Mouse (Mus musculus) Patski (cell line): Measurements from ENCODE around the gene Hist3h2ba. TPM values are rescaled to one million over a fixed set of nuclear protein-coding genes. Genes with fewer than 3 reads are reported as not detected.

Source experiments
- ATAC-seq: fragments of 100-300 bp; one replicate; pipeline ENCODE4 v1.8.0; 2021
- CTCF ChIA-PET: fragments of 350-600 bp; sonication (Branson Sonifier 250); formaldehyde crosslinking; loops from one replicate; lab custom pipeline; 2022; ENCODE audit warnings: inconsistent platforms; lab: Charles Lee
- POLR2A ChIA-PET: fragments of 350-600 bp; sonication (Branson Sonifier 250); formaldehyde crosslinking; loops from one replicate; lab custom pipeline; 2022; ENCODE audit warnings: antibody characterized with exemption, inconsistent platforms; lab: Charles Lee
- DNase-seq: peaks from one replicate; pipeline ENCODE4 v3.0.0-alpha.2; 2011; ENCODE audit warnings: low read depth, low spot score
- H3K27me3 ChIP-seq: fragments of 371-371 bp; one replicate; pipeline ENCODE4 v1.5.1; 2021
- CTCF ChIP-seq: fragments of 100-300 bp; IDR thresholded peaks from one replicate; pipeline ENCODE4 v1.5.1; 2021
- in situ Hi-C: fragments of 300-500 bp; cut with MboI; formaldehyde crosslinking; loops from 3 replicates; pipeline ENCODE4 v1.11.1; 2018; ENCODE audit warnings: low pct_unique_long_range_greater_than_20kb, mixed read lengths
- polyA plus RNA-seq: library from polyadenylated mRNA; unstranded; gene quantifications from one replicate; pipeline ENCODE4 v1.2.3, GENCODE M21; 2021

Hist3h2ba gene
- polyA plus RNA-seq, 1 experiment from 2014 or later = 7.1 TPM

- no peaks in the 10 kb centered on the region for H3K27me3 ChIP-seq
- in situ Hi-C loops = no loop called here
- TF ChIP-seq CTCF = no peak
- ChIA-PET POLR2A (no interaction called here), CTCF (interaction anchor here (1.5 to 2.7 kb wide), 2 partner anchors 19 to 66 kb away, joined by 3 to 8 read pairs; no protein-coding TSS in a partner anchor)
- ATAC-seq (no peak), DNase-seq (no peak)
Measured at GRCm38 (mm10) chr11:58980381-58980990, 31.8 kb downstream of the Hist3h2ba start.

DNA sequence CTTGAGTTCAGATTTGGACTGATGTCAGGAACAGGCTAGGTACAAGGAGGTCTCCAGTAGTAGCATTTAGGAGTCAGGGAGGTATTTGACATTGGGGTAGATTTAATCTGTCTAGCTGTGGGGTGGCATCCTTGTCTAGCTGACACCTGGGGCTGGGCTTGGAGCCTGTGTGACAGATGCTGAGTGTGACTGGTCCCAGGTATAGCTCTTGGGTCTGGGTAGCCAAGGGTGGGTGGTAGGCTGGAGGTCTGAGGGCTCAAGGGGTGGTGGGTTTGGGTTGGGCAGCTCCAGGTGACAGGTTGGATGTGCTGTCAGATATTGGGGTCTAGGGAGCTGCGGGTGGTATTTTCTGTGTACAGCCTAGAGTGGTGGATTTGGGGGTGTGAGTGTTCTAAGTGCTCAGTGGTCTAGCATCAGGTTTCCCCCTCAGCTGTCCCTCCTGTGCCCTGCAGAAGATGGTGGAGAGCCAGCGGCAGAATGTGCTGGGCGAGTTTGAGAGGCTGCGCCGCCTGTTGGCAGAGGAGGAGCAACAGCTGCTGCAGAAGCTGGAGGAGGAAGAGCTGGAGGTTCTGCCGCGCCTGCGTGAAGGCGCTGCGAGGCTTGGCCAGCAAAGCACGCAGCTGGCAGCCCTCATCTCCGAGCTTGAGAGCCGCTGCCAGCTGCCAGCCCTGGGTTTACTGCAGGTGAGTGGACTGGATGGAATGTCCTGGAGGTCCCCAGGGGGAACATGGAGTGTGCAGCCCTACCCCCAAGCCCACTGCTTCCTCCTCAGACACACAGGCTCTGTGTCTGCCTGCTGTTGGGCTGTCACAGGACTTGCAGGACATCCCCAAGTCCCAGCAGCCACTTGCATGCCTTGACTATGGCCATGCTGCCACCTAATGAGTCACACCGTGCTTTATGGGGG lies 33.1 kb downstream of the Hist3h2ba start:
- DNase-seq = no peak
- ChIA-PET POLR2A (interaction anchor here (0.5 kb wide), 2 partner anchors 21 to 41 kb away, joined by 3 read pairs; no protein-coding TSS in a partner anchor), CTCF (interaction anchor here (1.4 kb wide), 1 partner anchor 51 kb away, joined by 4 read pairs; no protein-coding TSS in a partner anchor)
- H3K27me3 ChIP-seq = no peaks in the 10 kb centered on the region
- no peak for TF ChIP-seq CTCF
- ATAC-seq = no peak
- in situ Hi-C loops = no loop called here

DNA sequence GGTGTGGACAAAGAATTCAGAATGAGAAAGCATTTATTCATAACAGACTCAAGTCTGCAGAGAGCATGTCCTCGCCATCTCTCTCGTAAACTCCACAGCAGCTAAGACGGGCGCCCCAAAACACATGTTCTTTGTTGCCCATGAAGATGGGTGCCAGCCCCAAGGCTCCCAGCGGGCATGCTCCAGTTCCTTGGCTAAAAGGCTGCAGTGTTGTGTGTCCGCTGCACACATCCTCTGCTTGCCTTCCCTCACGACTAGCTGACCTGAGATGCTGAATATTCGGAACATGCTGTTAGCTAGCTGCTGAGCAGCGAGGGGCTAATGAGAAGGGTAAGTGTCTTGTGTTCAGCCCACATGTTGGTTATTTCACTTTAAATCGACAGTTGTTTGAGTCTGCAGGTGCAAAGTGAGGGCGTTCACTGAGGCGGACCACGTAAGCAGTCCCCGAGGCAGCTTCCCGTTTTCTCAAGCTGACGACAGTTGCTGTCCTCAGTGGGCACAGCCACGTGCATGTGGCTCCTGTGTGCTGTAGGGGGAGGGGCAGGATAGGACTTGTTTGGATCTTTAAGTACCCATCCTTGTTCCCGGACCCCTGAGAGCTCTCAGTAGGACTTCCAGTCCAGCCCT lies 33.9 kb downstream of the Hist3h2ba start:
- in situ Hi-C loops = no loop called here
- CTCF ChIA-PET = interaction anchor here (1.4 kb wide), 1 partner anchor 52 kb away, joined by 4 read pairs; no protein-coding TSS in a partner anchor
- POLR2A ChIA-PET = no interaction called here
- TF ChIP-seq CTCF = no peak
- ATAC-seq = no peak
- no peak for DNase-seq
- H3K27me3 ChIP-seq = no peaks in the 10 kb centered on the region

GRCm38 (mm10) chr11:58983691-58984341 lies 35.1 kb downstream of the Hist3h2ba start:
- in situ Hi-C loops = no loop called here
- no peak for ATAC-seq
- DNase-seq = no peak
- H3K27me3 ChIP-seq = no peaks in the 10 kb centered on the region
- ChIA-PET CTCF (no interaction called here), POLR2A (no interaction called here)
- no peak for TF ChIP-seq CTCF

DNA sequence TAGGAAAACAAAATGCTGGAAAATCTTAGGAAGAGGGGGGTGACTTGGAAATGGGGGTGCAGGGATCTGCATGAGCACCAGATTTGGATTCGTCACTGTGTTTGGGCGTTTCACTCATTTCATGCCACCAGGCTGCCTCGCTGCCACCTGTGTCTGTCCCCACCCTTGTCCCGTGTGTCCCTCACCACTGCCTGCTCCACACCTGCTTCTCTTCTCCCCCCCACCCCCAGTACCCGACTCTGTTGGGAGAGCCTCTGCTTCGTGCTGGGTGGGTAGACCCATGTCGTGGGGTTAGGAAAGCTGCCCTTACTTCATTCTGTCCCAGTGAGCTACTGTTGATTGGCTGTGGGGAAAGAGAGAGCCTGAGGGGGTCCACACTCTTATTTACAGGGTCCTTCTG lies 35.9 kb downstream of the Hist3h2ba start:
- POLR2A ChIA-PET = no interaction called here
- TF ChIP-seq CTCF = no peak
- CTCF ChIA-PET = no interaction called here
- DNase-seq = no peak
- no peaks in the 10 kb centered on the region for H3K27me3 ChIP-seq
- in situ Hi-C loops = no loop called here
- ATAC-seq = no peak

- ChIA-PET CTCF (no interaction called here), POLR2A (no interaction called here)
- in situ Hi-C loops = no loop called here
- no peak for TF ChIP-seq CTCF
- ATAC-seq (no peak), DNase-seq (no peak)
- H3K27me3 ChIP-seq = no peaks in the 10 kb centered on the region
Measured at GRCm38 (mm10) chr11:58985299-58985917, 36.7 kb downstream of the Hist3h2ba start.

DNA sequence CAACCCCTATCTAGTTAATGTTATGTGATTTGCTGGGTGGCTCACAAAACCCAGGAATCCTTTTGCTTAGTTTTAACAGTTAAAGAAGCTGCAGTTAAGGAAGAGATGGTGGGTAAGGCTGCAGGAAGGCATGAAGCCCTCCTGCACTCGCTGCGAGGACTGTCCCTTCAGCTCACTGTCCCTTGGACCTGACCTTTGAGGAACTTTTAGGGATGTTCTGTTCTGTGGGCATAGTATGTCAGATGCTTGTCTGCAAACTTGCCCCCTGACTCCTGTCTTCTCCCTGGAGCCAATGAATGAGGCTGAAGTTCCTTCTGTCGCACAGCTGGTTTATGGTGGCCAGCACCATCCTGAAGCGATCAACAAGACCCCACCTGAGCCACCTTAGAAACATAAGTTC lies 40.4 kb downstream of the Hist3h2ba start:
- no peaks in the 10 kb centered on the region for H3K27me3 ChIP-seq
- in situ Hi-C loops = no loop called here
- ChIA-PET POLR2A (interaction anchor here (1.0 kb wide), 1 partner anchor 11 kb away, joined by 4 read pairs; the partner anchor contains the start of gene Trim11), CTCF (no interaction called here)
- DNase-seq (no peak), ATAC-seq (no peak)
- TF ChIP-seq CTCF = no peak

DNA sequence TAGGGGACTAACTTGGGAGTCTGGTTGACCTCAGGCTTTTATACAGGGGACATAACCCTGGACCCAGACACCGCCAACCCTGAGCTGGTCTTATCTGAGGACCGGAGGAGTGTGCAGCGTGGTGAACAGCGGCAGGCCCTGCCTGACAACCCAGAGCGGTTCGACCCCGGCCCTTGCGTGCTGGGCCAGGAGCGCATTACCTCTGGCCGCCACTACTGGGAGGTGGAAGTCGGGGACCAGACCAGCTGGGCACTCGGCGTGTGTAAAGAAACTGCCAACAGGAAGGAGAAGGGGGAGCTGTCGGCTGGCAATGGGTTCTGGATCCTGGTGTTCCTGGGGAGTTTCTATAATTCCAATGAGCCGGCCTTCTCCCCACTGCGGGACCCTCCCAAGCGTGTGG lies 41.4 kb downstream of the Hist3h2ba start:
- ChIA-PET CTCF (no interaction called here), POLR2A (no interaction called here)
- DNase-seq (no peak), ATAC-seq (peak; percentile 27)
- H3K27me3 ChIP-seq = no peaks in the 10 kb centered on the region
- in situ Hi-C loops = no loop called here
- no peak for TF ChIP-seq CTCF

DNA sequence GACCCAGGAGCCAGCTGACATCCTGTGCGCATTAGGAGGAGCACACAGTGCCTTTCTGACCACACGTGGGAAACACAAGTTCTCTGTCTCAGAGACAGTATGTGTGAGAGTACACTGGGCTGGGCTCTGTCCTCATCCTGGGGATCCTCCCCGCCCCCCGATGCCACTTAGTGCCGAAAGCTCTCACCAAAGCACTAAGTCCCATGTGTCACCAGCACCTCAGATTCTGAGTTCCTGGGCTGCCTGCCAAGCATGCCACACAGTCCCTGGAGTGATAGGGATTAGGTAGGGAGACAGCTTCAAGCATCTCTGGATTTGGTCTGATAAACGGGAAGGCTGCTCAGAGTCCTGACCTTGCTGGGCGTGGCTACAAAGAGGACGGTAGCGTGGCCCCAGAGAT lies 42.1 kb downstream of the Hist3h2ba start:
- ATAC-seq (no peak), DNase-seq (no peak)
- H3K27me3 ChIP-seq = no peaks in the 10 kb centered on the region
- TF ChIP-seq CTCF = no peak
- in situ Hi-C loops = no loop called here
- POLR2A ChIA-PET = no interaction called here
- CTCF ChIA-PET = no interaction called here

DNA sequence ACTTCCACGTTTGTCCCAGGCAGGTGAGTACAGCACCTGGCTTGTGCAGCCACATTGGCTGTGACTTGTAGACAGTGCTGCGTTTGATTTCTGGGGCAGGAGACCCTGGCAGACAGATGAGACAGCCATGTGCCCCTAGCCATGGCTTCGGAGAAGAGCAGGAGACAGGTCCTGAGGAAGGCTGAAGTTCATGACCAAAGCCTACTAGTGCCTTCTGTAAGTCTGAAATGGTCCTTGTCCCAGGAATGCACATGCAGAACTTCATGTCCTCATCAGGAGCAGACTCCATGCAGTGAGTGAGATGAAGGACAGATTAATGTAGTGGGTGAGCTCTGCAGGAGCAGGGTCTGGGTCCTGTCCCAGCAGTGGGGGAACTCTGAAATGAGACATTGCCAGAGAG lies 43.2 kb downstream of the Hist3h2ba start:
- CTCF ChIA-PET = no interaction called here
- TF ChIP-seq CTCF = no peak
- no peak for ATAC-seq

More for the DNA sequence above, 43.2 kb downstream of the Hist3h2ba start:
- DNase-seq = no peak
- POLR2A ChIA-PET = no interaction called here
- H3K27me3 ChIP-seq = no peaks in the 10 kb centered on the region
- in situ Hi-C loops = no loop called here
